Mouse (Mus musculus): ENCODE measurements around the gene Tmem88b. TPM values are rescaled to one million over a fixed set of nuclear protein-coding genes. Genes with fewer than 3 reads are reported as not detected.

Tmem88b gene
- polyA plus RNA-seq, 1 experiment = 0.18 TPM

- Histone ChIP-seq H3K79me2 (ENCODE audit: control insufficient read depth, insufficient read depth) (peaks cover 19% of the 10 kb centered on the region), H3K4me3 (ENCODE audit: insufficient read depth, poor library complexity, severe bottlenecking) (peak within 1 kb of the TSS; percentile 74), H3K27me3 (ENCODE audit: control insufficient read depth, insufficient read depth, insufficient read length) (no peaks in the 10 kb centered on the region), H3ac (ENCODE audit: control insufficient read depth, insufficient read length, low read depth) (peak within 1 kb of the TSS; percentile 93), H3K36me3 (ENCODE audit: control insufficient read depth, insufficient read depth) (peaks cover 29% of the 10 kb centered on the region), H3K79me3 (ENCODE audit: low read depth) (peaks cover 16% of the 10 kb centered on the region)
- TF ChIP-seq MYOD1 (IDR thresholded peaks at IDR 0.05; ENCODE audit: control insufficient read depth, insufficient read length, low read depth) (no peak), CEBPB (IDR thresholded peaks at IDR 0.05; ENCODE audit: low read depth) (no peak), FOSL1 (IDR thresholded peaks at IDR 0.05; ENCODE audit: insufficient read depth, low read length, poor library complexity, severe bottlenecking) (no peak), MYOG (IDR thresholded peaks at IDR 0.05; ENCODE audit: control insufficient read depth, extremely low read depth, insufficient read length) (no peak), CTCF (IDR thresholded peaks at IDR 0.05; ENCODE audit: control insufficient read depth, insufficient read depth, insufficient read length) (peak; percentile 94), MAX (IDR thresholded peaks at IDR 0.05) (peak; percentile 37), USF1 (IDR thresholded peaks at IDR 0.05; ENCODE audit: low read depth) (no peak)
These were observed 45.6 kb upstream of the Tmem88b start, which contains the start of gene Aurkaip1 for GRCm38 (mm10) chr4:155831205-155831766. Aurkaip1 (plus strand) TSS chr4:155831272.

- Histone ChIP-seq H3K79me2 (ENCODE audit: control insufficient read depth, insufficient read depth) (peaks cover 19% of the 10 kb centered on the region), H3K4me3 (ENCODE audit: insufficient read depth, poor library complexity, severe bottlenecking) (no peak overlapping the region), H3K27me3 (ENCODE audit: control insufficient read depth, insufficient read depth, insufficient read length) (no peaks in the 10 kb centered on the region), H3K36me3 (ENCODE audit: control insufficient read depth, insufficient read depth) (peaks cover 36% of the 10 kb centered on the region), H3K79me3 (ENCODE audit: low read depth) (peaks cover 16% of the 10 kb centered on the region), H3ac (ENCODE audit: control insufficient read depth, insufficient read length, low read depth) (peak overlapping the region; percentile 66)
- no peak for TF ChIP-seq CEBPB (IDR thresholded peaks at IDR 0.05; ENCODE audit: low read depth)
- no peak for TF ChIP-seq USF1 (IDR thresholded peaks at IDR 0.05; ENCODE audit: low read depth)
- no peak for TF ChIP-seq MAX (IDR thresholded peaks at IDR 0.05)
- no peak for TF ChIP-seq MYOD1 (IDR thresholded peaks at IDR 0.05; ENCODE audit: control insufficient read depth, insufficient read length, low read depth)
- no peak for TF ChIP-seq FOSL1 (IDR thresholded peaks at IDR 0.05; ENCODE audit: insufficient read depth, low read length, poor library complexity, severe bottlenecking)
- TF ChIP-seq MYOG (IDR thresholded peaks at IDR 0.05; ENCODE audit: control insufficient read depth, extremely low read depth, insufficient read length) = no peak
These were observed 44.9 kb upstream of the Tmem88b start for GRCm38 (mm10) chr4:155830596-155830995.

GRCm38 (mm10) chr4:155829866-155830265, 44.2 kb upstream of the Tmem88b start:
- Histone ChIP-seq H3K79me3 (ENCODE audit: low read depth) (peaks cover 17% of the 10 kb centered on the region), H3ac (ENCODE audit: control insufficient read depth, insufficient read length, low read depth) (no peak overlapping the region), H3K79me2 (ENCODE audit: control insufficient read depth, insufficient read depth) (peaks cover 19% of the 10 kb centered on the region), H3K4me3 (ENCODE audit: insufficient read depth, poor library complexity, severe bottlenecking) (no peak overlapping the region), H3K27me3 (ENCODE audit: control insufficient read depth, insufficient read depth, insufficient read length) (no peaks in the 10 kb centered on the region), H3K36me3 (ENCODE audit: control insufficient read depth, insufficient read depth) (peaks cover 43% of the 10 kb centered on the region)
- TF ChIP-seq MAX (IDR thresholded peaks at IDR 0.05) (no peak), MYOG (IDR thresholded peaks at IDR 0.05; ENCODE audit: control insufficient read depth, extremely low read depth, insufficient read length) (no peak), CTCF (IDR thresholded peaks at IDR 0.05; ENCODE audit: control insufficient read depth, insufficient read depth, insufficient read length) (no peak), USF1 (IDR thresholded peaks at IDR 0.05; ENCODE audit: low read depth) (no peak)

GRCm38 (mm10) chr4:155823443-155823842, 37.8 kb upstream of the Tmem88b start:
- H3K79me3 ChIP-seq (ENCODE audit: low read depth) = peaks cover 36% of the 10 kb centered on the region
- H3K36me3 ChIP-seq (ENCODE audit: control insufficient read depth, insufficient read depth) = peaks cover 93% of the 10 kb centered on the region
- TF ChIP-seq MYOD1 (IDR thresholded peaks at IDR 0.05; ENCODE audit: control insufficient read depth, insufficient read length, low read depth) (no peak), CTCF (IDR thresholded peaks at IDR 0.05; ENCODE audit: control insufficient read depth, insufficient read depth, insufficient read length) (no peak), MAX (IDR thresholded peaks at IDR 0.05) (no peak), MYOG (IDR thresholded peaks at IDR 0.05; ENCODE audit: control insufficient read depth, extremely low read depth, insufficient read length) (no peak), USF1 (IDR thresholded peaks at IDR 0.05; ENCODE audit: low read depth) (no peak), FOSL1 (IDR thresholded peaks at IDR 0.05; ENCODE audit: insufficient read depth, low read length, poor library complexity, severe bottlenecking) (no peak), CEBPB (IDR thresholded peaks at IDR 0.05; ENCODE audit: low read depth) (no peak)
- no peaks in the 10 kb centered on the region for H3K27me3 ChIP-seq (ENCODE audit: control insufficient read depth, insufficient read depth, insufficient read length)
- H3ac ChIP-seq (ENCODE audit: control insufficient read depth, insufficient read length, low read depth) = no peak overlapping the region
- H3K4me3 ChIP-seq (ENCODE audit: insufficient read depth, poor library complexity, severe bottlenecking) = no peak overlapping the region
- H3K79me2 ChIP-seq (ENCODE audit: control insufficient read depth, insufficient read depth) = peaks cover 64% of the 10 kb centered on the region

- Histone ChIP-seq H3K79me3 (ENCODE audit: low read depth) (peaks cover 58% of the 10 kb centered on the region), H3K27me3 (ENCODE audit: control insufficient read depth, insufficient read depth, insufficient read length) (no peaks in the 10 kb centered on the region), H3K79me2 (ENCODE audit: control insufficient read depth, insufficient read depth) (peaks cover 89% of the 10 kb centered on the region), H3K4me3 (ENCODE audit: insufficient read depth, poor library complexity, severe bottlenecking) (no peak overlapping the region), H3K36me3 (ENCODE audit: control insufficient read depth, insufficient read depth) (peaks cover 97% of the 10 kb centered on the region), H3ac (ENCODE audit: control insufficient read depth, insufficient read length, low read depth) (no peak overlapping the region)
- no peak for TF ChIP-seq CTCF (IDR thresholded peaks at IDR 0.05; ENCODE audit: control insufficient read depth, insufficient read depth, insufficient read length)
These were observed 35.4 kb upstream of the Tmem88b start for GRCm38 (mm10) chr4:155821025-155821424.

GRCm38 (mm10) chr4:155817533-155817932, 31.9 kb upstream of the Tmem88b start:
- Histone ChIP-seq H3K4me3 (ENCODE audit: insufficient read depth, poor library complexity, severe bottlenecking) (no peak overlapping the region), H3K36me3 (ENCODE audit: control insufficient read depth, insufficient read depth) (peaks cover 84% of the 10 kb centered on the region), H3K27me3 (ENCODE audit: control insufficient read depth, insufficient read depth, insufficient read length) (no peaks in the 10 kb centered on the region), H3ac (ENCODE audit: control insufficient read depth, insufficient read length, low read depth) (no peak overlapping the region), H3K79me2 (ENCODE audit: control insufficient read depth, insufficient read depth) (peaks cover 99% of the 10 kb centered on the region), H3K79me3 (ENCODE audit: low read depth) (peaks cover 72% of the 10 kb centered on the region)
- no peak for TF ChIP-seq MAX (IDR thresholded peaks at IDR 0.05)
- no peak for TF ChIP-seq USF1 (IDR thresholded peaks at IDR 0.05; ENCODE audit: low read depth)
- TF ChIP-seq CEBPB (IDR thresholded peaks at IDR 0.05; ENCODE audit: low read depth) = no peak
- TF ChIP-seq MYOG (IDR thresholded peaks at IDR 0.05; ENCODE audit: control insufficient read depth, extremely low read depth, insufficient read length) = no peak
- no peak for TF ChIP-seq FOSL1 (IDR thresholded peaks at IDR 0.05; ENCODE audit: insufficient read depth, low read length, poor library complexity, severe bottlenecking)
- TF ChIP-seq CTCF (IDR thresholded peaks at IDR 0.05; ENCODE audit: control insufficient read depth, insufficient read depth, insufficient read length) = no peak
- TF ChIP-seq MYOD1 (IDR thresholded peaks at IDR 0.05; ENCODE audit: control insufficient read depth, insufficient read length, low read depth) = no peak
